Mouse (Mus musculus): ENCODE data around the gene Magi1.

DNA sequence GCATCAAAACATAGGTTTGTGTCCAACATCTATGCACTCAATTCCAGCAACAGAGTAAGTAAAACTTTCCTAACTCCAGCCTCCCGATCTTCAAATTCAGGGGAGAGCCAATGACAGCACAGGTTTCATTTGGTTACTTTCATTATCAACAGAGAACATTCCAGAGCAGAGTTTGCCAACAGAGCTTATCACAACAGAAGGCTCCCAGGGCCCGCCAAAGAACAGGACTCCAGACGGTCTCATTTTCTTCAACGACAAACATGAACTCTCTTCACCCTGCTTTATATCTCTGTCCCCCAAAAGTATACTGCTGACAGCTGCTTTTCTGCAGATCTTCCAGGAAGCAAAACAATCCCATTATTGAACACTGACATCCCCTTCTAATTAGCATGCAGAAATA is 481.3 kb downstream of the Magi1 start:
- TF ChIP-seq POLR2A (IDR thresholded peaks at IDR 0.05; ENCODE audit: borderline replicate concordance, low read depth, low read length), result no peak
- TF ChIP-seq CTCF (IDR thresholded peaks at IDR 0.05; ENCODE audit: low read depth, low read length), result no peak

Data from bone marrow macrophage, adult 2 months (primary cell).